Mouse (Mus musculus) midbrain, embryonic 13.5 days (tissue): Measurements from ENCODE around the gene Ccdc24. TPM values are rescaled to one million over a fixed set of nuclear protein-coding genes. Genes with fewer than 3 reads are reported as not detected.

Experiments
- ATAC-seq: fragments of 200-750 bp; cut with Nextera tagmentation; 2 replicates; pipeline ENCODE4 v1.8.0; 2017; ENCODE audit warnings: mild to moderate bottlenecking, moderate TSS enrichment, moderate library complexity
- H3K27ac ChIP-seq: fragments of 300-500 bp; sonication (generic); 2 replicates; pipeline ENCODE4 v1.5.1; 2015; ENCODE audit warnings: inconsistent platforms, mild to moderate bottlenecking, moderate library complexity
- H3K27me3 ChIP-seq: fragments of 300-500 bp; sonication (generic); 2 replicates; pipeline ENCODE4 v1.6.1; 2015; ENCODE audit warnings: mild to moderate bottlenecking, inconsistent platforms
- H3K36me3 ChIP-seq: fragments of 300-500 bp; sonication (generic); 2 replicates; pipeline ENCODE4 v1.6.1; 2015; ENCODE audit warnings: mild to moderate bottlenecking, inconsistent platforms
- H3K4me1 ChIP-seq: fragments of 300-500 bp; sonication (generic); replicated peaks from 2 replicates; pipeline ENCODE4 v1.6.1; 2015; ENCODE audit warnings: inconsistent platforms
- H3K4me2 ChIP-seq: fragments of 300-500 bp; sonication (generic); replicated peaks from 2 replicates; pipeline ENCODE4 v1.6.1; 2015; ENCODE audit warnings: moderate library complexity, mild to moderate bottlenecking, inconsistent platforms
- H3K4me3 ChIP-seq: fragments of 300-500 bp; sonication (generic); replicated peaks from 2 replicates; pipeline ENCODE4 v1.5.1; 2015; ENCODE audit warnings: mild to moderate bottlenecking, inconsistent platforms
- H3K9ac ChIP-seq: fragments of 300-500 bp; sonication (generic); replicated peaks from 2 replicates; pipeline ENCODE4 v1.6.1; 2015; ENCODE audit warnings: mild to moderate bottlenecking, inconsistent platforms
- H3K9me3 ChIP-seq: fragments of 300-500 bp; sonication (generic); 2 replicates; pipeline ENCODE4 v1.6.1; 2016; ENCODE audit warnings: mild to moderate bottlenecking, inconsistent platforms
- WGBS: fragments of 180-500 bp; shearing (Covaris S2); methylation state at CpG from one replicate; pipeline ENCODE4 v1.1.7; 2015; 5-methylcytosine and 5-hydroxymethylcytosine counted together
- polyA plus RNA-seq: library from polyadenylated mRNA; unstranded; fragments of >200 nt; fragmentation: Nextera tagmentation; extraction: Ambion mirVana; gene quantifications from 2 replicates; pipeline ENCODE4 v1.2.1, GENCODE M21; 2015

Gene Ccdc24
- polyA plus RNA-seq, 1 experiment from 2014 or later: 3.4 TPM

DNA sequence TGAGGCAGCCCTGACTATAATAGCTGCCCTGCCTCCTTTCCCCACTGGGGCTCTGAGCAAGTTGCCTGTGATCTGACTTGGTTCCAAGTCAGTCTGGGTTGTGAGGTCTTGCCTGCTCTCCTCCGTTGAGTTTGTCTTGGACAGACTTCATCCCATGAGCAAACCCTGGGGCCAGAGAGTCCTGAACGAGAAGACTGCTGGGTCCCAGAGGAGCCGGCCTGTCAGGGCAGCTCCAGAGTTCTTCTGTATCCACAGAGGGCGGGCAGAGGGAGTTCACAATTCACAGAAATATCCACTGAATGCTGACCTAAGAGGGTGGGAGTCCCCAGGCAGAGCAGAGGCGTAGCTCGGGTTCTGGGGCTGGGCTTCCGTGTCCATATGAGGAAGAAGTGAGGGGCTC is 21.5 kb downstream of the Ccdc24 start:
- Histone ChIP-seq H3K27ac (no peak overlapping the region), H3K4me2 (no peak overlapping the region), H3K9me3 (no peaks in the 10 kb centered on the region), H3K36me3 (no peaks in the 10 kb centered on the region), H3K4me1 (peaks cover 36% of the 10 kb centered on the region), H3K4me3 (no peak overlapping the region), H3K9ac (no peak overlapping the region), H3K27me3 (no peaks in the 10 kb centered on the region)
- ATAC-seq: no peak
- WGBS: 73% methylated on average over 7 of the region's 7 CpGs

DNA sequence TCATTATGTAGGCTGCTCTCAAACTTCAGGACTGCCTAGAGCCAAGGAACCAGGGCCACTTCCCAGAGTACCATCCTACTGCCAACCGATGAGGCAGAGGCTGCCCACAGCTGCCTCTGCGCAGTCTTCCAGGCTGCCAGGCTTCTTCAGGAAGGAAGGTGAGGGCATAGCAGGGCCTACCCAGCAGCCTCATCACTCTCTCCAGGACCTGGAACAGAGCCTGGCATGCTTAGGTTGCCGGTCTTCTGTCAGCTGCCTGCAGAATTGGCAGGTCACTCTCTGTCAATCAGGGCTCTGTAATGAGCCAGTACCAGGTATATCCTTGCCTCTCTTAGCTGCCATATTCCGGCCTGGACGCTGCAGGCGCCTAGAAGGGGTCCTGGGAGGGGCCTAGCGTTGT is 22.2 kb downstream of the Ccdc24 start:
- Histone ChIP-seq H3K4me1 (peaks cover 32% of the 10 kb centered on the region), H3K9me3 (no peaks in the 10 kb centered on the region), H3K9ac (no peak overlapping the region), H3K36me3 (no peaks in the 10 kb centered on the region), H3K4me3 (no peak overlapping the region), H3K27me3 (no peaks in the 10 kb centered on the region), H3K27ac (no peak overlapping the region), H3K4me2 (no peak overlapping the region)
- 87% methylated on average over 7 of the region's 7 CpGs for WGBS
- ATAC-seq: no peak

DNA sequence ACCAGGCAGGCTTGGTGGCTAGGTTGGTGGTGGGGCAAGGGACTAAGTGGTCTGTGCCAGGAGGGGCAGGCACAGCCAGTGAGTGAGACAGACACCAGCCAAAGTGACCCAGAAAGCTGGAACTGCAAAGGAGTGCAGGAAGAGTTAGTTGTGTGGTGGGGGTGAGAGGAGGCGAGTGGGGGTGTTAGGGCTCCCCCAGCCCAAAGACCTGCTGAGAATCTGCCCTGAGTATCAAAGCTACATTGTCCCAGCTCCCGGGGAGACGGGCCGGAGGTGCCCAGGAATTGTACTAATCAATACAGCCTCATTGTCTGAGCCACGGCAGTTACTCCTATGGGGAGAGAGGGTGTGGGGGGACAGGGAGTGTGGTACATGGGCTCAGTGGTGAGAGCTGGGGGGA is 22.9 kb downstream of the Ccdc24 start:
- H3K4me3 ChIP-seq: no peak overlapping the region
- no peaks in the 10 kb centered on the region for H3K27me3 ChIP-seq
- 0 out of 2 replicates have a peak overlapping the region, but pooled peaks have one; percentile 6 for H3K4me2 ChIP-seq
- ATAC-seq: peak; percentile 51
- 0 out of 2 replicates have a peak overlapping the region, but pooled peaks have one; percentile 32 for H3K9ac ChIP-seq
- no peaks in the 10 kb centered on the region for H3K36me3 ChIP-seq
- 13% methylated on average over 5 of the region's 5 CpGs for WGBS
- peaks cover 29% of the 10 kb centered on the region for H3K4me1 ChIP-seq
- H3K9me3 ChIP-seq: no peaks in the 10 kb centered on the region
- H3K27ac ChIP-seq: peak overlapping the region; percentile 9; the same call in 1 of the 2 replicates

DNA sequence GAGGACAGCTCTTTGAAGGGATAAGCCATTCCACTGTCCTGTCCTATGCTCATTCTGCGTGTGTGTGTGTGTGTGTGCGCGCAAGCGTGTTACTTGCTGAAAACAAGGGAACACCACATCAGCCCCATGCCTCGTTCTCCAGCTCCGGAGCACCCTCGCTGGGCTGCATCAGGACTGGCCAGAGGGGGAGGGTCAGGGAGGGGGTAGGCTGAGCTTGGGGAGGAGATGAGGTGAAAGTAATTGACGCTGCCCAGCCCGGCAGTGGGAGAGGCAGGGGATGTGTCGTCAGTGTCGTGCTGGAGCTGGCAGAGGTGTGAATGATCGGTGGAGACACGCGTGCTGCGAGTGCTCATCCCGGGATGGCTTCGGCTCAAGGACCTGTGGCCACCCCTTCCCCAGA is 23.3 kb downstream of the Ccdc24 start:
- 52% methylated on average over 17 of the region's 17 CpGs for WGBS
- Histone ChIP-seq H3K4me3 (no peak overlapping the region), H3K27me3 (no peaks in the 10 kb centered on the region)

DNA sequence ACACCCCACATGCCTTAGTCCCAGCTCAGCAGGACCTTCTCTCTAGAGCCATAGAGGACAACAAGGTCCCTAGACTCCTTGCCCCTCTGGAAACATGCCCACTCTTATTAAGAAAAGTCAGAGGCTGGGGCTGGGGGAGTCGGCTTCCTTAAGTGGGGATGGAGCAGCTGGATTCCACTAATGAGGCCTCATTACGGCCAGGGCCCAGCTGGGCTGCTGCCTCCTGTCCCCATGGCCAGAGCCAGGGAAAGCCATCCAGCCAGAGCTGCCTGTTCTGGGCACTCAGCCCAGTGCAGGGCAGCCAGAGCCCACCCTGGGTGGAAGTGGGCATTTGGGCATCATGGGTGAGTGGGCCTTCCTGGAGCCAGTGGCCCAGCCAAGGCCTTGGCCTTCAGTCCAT is 25.3 kb downstream of the Ccdc24 start:
- no peaks in the 10 kb centered on the region for H3K27me3 ChIP-seq
- no peaks in the 10 kb centered on the region for H3K36me3 ChIP-seq
- no peaks in the 10 kb centered on the region for H3K9me3 ChIP-seq
- H3K4me2 ChIP-seq: no peak overlapping the region
- H3K27ac ChIP-seq: 0 out of 2 replicates have a peak overlapping the region, but pooled peaks have one; percentile 2
- peak; percentile 43 for ATAC-seq
- no peak overlapping the region for H3K4me3 ChIP-seq
- WGBS: 33% methylated on average over 2 of the region's 2 CpGs
- H3K4me1 ChIP-seq: peaks cover 29% of the 10 kb centered on the region
- H3K9ac ChIP-seq: no peak overlapping the region

More for the DNA sequence above, 23.3 kb downstream of the Ccdc24 start:
- Histone ChIP-seq H3K27ac (peak overlapping the region; percentile 9; the same call in 1 of the 2 replicates), H3K9ac (0 out of 2 replicates have a peak overlapping the region, but pooled peaks have one; percentile 32), H3K9me3 (no peaks in the 10 kb centered on the region), H3K36me3 (no peaks in the 10 kb centered on the region), H3K4me2 (no peak overlapping the region), H3K4me1 (peaks cover 29% of the 10 kb centered on the region)
- ATAC-seq: 0 out of 2 replicates have a peak, but pooled peaks have one; percentile 21

DNA sequence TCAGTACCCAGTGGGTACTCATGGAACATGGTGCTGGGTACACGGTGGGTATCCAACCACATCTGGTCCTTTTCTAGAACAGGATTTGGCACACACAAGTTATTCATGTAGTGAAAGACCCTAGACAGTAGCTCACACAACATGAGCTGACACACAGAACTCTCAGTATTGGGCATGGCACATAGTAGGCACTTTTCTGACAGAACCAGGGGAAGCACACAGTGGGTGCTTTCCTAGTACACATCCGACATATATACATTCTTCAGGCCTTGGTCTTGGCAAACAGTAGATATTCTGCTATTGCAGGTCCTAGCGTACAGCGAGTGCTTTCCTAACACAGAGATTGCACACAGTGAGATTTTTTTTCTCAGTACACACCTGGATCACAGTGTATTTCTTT is 26.1 kb downstream of the Ccdc24 start:
- 98% methylated on average over 4 of the region's 4 CpGs for WGBS
- H3K4me1 ChIP-seq: peaks cover 29% of the 10 kb centered on the region
- H3K27me3 ChIP-seq: no peaks in the 10 kb centered on the region
- no peaks in the 10 kb centered on the region for H3K9me3 ChIP-seq
- ATAC-seq: no peak
- no peak overlapping the region for H3K9ac ChIP-seq
- H3K4me3 ChIP-seq: no peak overlapping the region
- no peak overlapping the region for H3K4me2 ChIP-seq
- no peaks in the 10 kb centered on the region for H3K36me3 ChIP-seq
- no peak overlapping the region for H3K27ac ChIP-seq

DNA sequence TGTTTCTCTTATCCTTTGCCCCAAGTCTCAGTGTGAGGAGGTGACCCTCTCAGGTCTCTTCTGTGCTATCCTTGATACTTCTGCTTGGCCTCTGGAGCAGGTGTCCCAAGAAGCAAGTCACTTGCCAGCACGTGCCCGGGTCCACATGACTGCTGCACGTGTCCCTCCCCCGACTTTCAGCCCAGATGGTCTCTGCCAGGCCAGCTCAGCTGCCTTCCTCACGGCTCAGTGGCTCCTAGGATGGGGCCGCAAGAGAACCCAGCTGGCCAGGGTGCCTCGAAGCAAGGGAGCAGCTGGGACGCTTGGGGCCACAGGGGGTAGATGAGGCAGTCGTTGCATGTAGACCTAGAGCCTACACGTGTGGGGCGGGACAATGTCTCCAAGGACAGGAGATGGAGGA is 27.0 kb downstream of the Ccdc24 start:
- no peak overlapping the region for H3K4me3 ChIP-seq

DNA sequence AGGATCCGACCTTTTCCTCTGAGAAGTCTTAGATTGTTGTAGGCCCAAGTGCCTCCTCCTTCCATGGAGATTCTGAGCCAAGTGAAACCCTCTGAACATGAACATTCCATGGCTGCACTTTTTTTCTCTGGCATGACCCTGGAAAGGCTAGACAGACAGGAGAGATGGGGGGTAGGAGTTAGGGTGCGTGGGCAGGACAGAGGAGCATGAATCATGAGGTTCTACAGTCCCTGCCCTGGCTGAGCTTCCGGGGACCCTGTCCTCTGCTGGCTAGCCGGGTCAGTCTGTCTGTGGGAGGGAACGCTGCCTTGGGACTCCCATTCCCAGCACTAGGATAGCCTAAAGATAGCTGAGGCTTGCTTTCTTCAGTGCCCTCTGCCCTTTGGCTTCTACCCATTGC is 27.9 kb downstream of the Ccdc24 start:
- Histone ChIP-seq H3K27ac (no peak overlapping the region), H3K27me3 (no peaks in the 10 kb centered on the region), H3K36me3 (no peaks in the 10 kb centered on the region), H3K4me2 (no peak overlapping the region), H3K4me1 (peaks cover 17% of the 10 kb centered on the region), H3K9me3 (no peaks in the 10 kb centered on the region), H3K9ac (no peak overlapping the region), H3K4me3 (no peak overlapping the region)
- WGBS: 90% methylated on average over 5 of the region's 5 CpGs
- no peak for ATAC-seq

More for the DNA sequence above, 27.0 kb downstream of the Ccdc24 start:
- Histone ChIP-seq H3K9ac (no peak overlapping the region), H3K4me2 (no peak overlapping the region), H3K36me3 (no peaks in the 10 kb centered on the region), H3K4me1 (peaks cover 25% of the 10 kb centered on the region), H3K27ac (no peak overlapping the region), H3K9me3 (no peaks in the 10 kb centered on the region), H3K27me3 (no peaks in the 10 kb centered on the region)
- WGBS: 69% methylated on average over 11 of the region's 11 CpGs
- no peak for ATAC-seq

DNA sequence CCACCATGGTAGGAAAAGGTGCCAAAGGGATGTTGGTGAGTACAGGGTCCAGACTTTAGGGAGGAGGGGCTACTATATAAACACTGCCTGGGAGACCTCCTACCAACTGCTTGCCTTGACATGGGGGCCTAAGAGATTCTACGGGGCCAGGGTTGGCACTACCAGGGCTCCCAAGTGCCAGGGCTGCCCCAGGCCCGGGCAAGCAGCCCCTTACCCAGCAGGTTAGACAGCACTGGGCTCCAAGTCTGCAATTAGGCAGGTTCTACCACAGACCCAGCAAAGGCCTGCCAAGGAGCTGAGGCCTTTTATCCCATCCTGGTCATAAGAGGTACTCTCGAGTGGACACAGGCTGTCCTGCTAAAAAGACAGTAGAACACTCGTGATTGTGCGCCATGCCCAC is 29.3 kb downstream of the Ccdc24 start:
- Histone ChIP-seq H3K36me3 (no peaks in the 10 kb centered on the region), H3K27me3 (no peaks in the 10 kb centered on the region), H3K9me3 (no peaks in the 10 kb centered on the region), H3K4me2 (no peak overlapping the region), H3K4me1 (peaks cover 9% of the 10 kb centered on the region; the same call in 1 of the 2 replicates), H3K4me3 (no peak overlapping the region), H3K27ac (no peak overlapping the region), H3K9ac (no peak overlapping the region)
- ATAC-seq: no peak
- 89% methylated on average over 5 of the region's 5 CpGs for WGBS

DNA sequence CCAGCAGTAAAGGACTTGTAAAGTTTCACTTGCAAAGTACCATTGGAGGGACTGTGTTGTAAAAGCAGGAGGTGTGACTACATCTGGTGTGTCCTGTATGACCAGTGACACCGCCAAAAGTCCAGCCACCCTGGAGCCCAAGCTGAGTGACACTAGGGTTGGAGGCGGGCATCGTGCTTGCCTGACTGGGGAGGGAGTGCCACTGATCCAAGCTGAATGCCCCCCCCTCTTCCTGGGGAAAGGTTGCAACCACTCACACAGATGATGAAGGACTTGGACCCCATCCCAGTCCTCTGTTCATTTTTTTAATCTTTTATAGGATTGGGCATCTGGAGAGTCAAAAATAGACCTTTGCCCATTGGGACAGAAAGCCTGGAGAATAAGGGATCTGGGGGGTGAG is 30.8 kb downstream of the Ccdc24 start:
- ATAC-seq: no peak
- Histone ChIP-seq H3K27ac (no peak overlapping the region), H3K36me3 (no peaks in the 10 kb centered on the region)

DNA sequence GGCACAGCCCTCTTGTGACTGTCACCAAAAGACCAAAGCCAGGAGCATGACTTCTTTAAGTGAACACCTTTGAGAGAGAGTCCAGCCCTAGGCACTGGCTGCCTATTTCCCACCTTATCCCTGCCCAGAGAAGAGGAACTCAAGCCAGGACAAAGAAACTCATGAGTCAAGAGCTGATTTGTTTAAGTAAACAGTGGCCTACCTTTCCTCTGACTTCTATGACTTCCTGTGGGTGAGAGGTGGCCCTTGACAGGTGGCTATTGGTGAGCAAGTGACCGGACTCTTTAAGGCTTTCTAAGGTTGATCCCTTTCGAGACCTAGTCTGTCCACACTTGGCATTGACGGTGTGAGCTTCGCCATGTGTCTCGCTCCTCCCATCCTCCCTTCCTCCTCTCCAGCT is 31.5 kb downstream of the Ccdc24 start:
- H3K4me2 ChIP-seq: no peak overlapping the region
- H3K36me3 ChIP-seq: no peaks in the 10 kb centered on the region
- no peak overlapping the region for H3K4me3 ChIP-seq
- H3K4me1 ChIP-seq: 0 out of 2 replicates have a peak, but pooled peaks cover 2% of the 10 kb centered on the region
- no peaks in the 10 kb centered on the region for H3K27me3 ChIP-seq
- ATAC-seq: no peak
- WGBS: 90% methylated on average over 5 of the region's 5 CpGs
- no peaks in the 10 kb centered on the region for H3K9me3 ChIP-seq
- no peak overlapping the region for H3K27ac ChIP-seq
- no peak overlapping the region for H3K9ac ChIP-seq

More for the DNA sequence above, 30.8 kb downstream of the Ccdc24 start:
- Histone ChIP-seq H3K9ac (no peak overlapping the region), H3K4me3 (no peak overlapping the region), H3K4me1 (0 out of 2 replicates have a peak, but pooled peaks cover 3% of the 10 kb centered on the region), H3K27me3 (no peaks in the 10 kb centered on the region), H3K4me2 (no peak overlapping the region), H3K9me3 (no peaks in the 10 kb centered on the region)
- 91% methylated on average over 3 of the region's 3 CpGs for WGBS

DNA sequence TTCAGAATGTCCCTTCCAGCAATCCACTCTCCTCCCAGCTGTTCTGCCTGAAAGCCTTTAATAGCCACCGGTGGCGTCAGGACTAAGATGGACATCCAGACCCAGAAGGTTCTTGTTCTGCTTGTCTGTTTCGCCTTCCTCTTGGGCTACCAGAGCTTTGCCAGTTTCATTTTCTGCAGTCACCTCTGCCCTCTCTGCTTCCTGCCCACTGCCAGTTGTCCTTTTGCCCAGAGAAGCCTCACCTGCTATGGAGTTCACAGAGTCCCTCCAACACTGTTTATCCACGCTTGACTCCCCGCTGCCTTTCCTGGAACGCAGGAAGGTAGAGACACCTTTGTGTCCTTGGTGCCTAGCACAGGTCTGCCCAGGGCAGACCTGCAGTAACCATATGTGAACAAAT is 33.0 kb downstream of the Ccdc24 start:
- H3K9me3 ChIP-seq: no peaks in the 10 kb centered on the region
- H3K27ac ChIP-seq: no peak overlapping the region
- WGBS: 83% methylated on average over 6 of the region's 6 CpGs
- H3K4me2 ChIP-seq: no peak overlapping the region
- no peak overlapping the region for H3K4me3 ChIP-seq
- H3K27me3 ChIP-seq: peaks cover 2% of the 10 kb centered on the region
- no peak overlapping the region for H3K9ac ChIP-seq
- peaks cover 10% of the 10 kb centered on the region for H3K4me1 ChIP-seq
- no peaks in the 10 kb centered on the region for H3K36me3 ChIP-seq
- ATAC-seq: no peak

DNA sequence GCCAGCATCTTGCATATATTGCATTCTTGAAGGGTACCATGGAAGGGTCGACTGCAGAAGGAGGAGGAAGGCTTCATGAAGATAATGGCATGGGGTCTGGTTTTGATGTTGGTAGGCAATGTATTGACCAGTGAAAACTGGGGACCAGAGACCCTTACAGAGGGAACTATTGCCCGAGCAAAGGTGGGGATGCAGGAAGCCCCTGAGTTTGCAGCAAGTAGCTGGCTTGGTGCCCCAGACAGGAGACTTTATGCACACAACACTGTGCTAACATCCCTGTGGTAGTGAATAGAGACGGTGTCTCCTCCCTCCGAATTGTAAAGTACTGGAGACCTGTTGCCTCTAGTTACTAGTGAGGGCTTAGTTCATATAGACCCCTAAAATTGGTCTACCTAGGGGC is 35.1 kb downstream of the Ccdc24 start:
- Histone ChIP-seq H3K4me2 (no peak overlapping the region), H3K9me3 (no peaks in the 10 kb centered on the region), H3K4me1 (peaks cover 12% of the 10 kb centered on the region), H3K9ac (no peak overlapping the region), H3K27ac (no peak overlapping the region), H3K4me3 (no peak overlapping the region), H3K36me3 (no peaks in the 10 kb centered on the region), H3K27me3 (peaks cover 13% of the 10 kb centered on the region)
- ATAC-seq: no peak
- 76% methylated on average over 4 of the region's 4 CpGs for WGBS
